Mouse (Mus musculus): Measurements from ENCODE around the gene Grid1. TPM values are rescaled to one million over a fixed set of nuclear protein-coding genes. Genes with fewer than 3 reads are reported as not detected.

Gene Grid1
- total RNA-seq, 2 experiments from 2014 or later = 55.1 to 57.2 TPM

DNA sequence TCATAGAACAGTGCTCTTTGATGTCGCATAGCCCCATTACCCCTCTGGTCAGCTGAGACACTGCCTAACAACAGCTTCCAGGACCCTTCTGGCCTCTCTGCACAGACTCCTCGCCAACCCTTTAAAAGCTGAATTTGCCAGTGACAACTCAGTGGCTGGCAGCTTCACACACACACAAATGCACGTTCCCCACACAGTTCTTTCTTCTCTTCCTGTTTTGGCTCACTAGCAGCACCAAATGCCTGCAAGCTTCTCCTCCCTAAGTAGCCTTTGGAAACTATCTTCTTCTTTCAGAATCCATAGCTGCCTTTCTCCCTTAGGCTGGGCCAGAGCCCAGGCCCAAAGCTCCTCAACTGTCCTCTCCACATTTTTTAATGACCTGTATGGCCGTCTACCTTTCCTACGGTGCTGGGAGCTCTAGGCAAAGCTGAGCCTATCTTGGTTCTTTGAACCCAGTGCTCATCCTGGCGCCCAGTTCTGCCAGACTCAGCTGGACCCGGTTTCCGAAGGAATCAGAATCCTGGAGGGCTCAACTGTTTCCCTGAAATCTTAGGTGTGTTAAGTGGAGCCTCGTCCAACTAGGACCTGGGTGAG lies 1.4 kb upstream of the Grid1 start:
- Histone ChIP-seq H3K4me3 (peak overlapping the region; percentile 66), H3K27ac (peak overlapping the region; percentile 95)
- peak in 1 of 2 experiments; percentile 8 for DNase-seq (ENCODE audit: low spot score in 2 of 2)
- no peak for TF ChIP-seq CTCF (conservative IDR thresholded peaks at IDR 0.05)

DNA sequence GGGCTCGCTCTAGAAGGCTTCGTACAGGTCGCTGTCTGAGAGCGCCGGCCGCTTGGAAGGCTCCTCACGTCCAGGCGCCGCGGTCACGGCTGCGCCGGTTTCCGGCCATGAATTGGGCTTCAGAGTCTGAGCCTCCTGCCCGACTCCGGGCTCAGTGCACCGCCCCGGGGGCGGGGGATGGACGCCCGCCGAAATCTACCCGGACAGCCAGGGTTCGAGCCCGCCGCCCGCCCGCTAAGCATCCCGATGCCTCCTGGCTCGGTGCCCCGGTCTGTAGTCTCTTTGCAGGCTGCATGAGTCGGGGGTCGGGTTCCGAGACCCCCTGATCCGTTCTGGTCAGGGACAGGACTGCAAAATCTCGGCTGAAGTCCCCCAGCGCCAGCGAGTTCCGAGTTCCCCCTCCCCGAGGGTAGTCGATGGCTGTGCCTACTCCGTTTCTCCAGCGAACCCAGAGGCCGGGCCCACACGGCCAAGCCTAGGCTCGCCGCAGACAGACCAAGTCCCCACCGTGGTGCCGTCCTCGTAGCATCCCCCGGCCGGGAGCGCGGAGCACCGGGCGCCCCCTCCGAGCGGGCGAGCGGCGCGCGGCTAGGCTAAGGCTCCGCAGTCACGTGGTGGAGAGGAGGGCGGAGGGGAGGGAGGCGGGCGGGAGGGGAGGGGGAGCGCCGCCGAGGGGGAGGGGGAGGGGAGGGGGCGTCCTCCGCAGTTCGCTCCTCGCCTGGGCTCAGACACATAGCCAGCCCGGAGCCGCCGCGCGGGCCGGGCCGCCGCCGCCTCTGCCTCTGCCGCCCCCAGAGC lies 588 bp upstream of the Grid1 start:
- no peak for TF ChIP-seq CTCF (conservative IDR thresholded peaks at IDR 0.05)
- peak overlapping the region; percentile 95 for H3K27ac ChIP-seq
- peak; percentile 41 to 55 for DNase-seq (ENCODE audit: low spot score in 2 of 2)
- peak overlapping the region; percentile 66 for H3K4me3 ChIP-seq

DNA sequence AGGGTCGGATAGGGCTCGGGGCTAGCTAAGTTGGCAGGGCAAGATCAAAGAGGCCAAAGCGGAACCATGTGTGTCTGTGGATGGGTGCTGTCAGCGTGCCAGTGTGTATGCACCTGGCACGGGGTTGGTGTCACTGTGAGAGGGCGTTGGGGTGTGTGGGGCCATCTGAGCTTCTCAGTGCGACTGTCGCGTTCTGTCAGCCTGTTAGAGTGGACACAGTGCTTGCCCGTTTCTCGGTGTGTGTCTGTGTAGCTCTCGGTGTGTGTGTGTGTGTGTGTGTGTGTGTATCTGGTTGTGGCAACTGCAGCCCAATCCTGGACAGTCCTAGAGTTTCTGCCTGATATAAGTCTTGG lies 721 bp downstream of the Grid1 start:
- peak overlapping the region; percentile 95 for H3K27ac ChIP-seq
- DNase-seq (ENCODE audit: low spot score in 2 of 2) = no peak
- no peak for TF ChIP-seq CTCF (conservative IDR thresholded peaks at IDR 0.05)

DNA sequence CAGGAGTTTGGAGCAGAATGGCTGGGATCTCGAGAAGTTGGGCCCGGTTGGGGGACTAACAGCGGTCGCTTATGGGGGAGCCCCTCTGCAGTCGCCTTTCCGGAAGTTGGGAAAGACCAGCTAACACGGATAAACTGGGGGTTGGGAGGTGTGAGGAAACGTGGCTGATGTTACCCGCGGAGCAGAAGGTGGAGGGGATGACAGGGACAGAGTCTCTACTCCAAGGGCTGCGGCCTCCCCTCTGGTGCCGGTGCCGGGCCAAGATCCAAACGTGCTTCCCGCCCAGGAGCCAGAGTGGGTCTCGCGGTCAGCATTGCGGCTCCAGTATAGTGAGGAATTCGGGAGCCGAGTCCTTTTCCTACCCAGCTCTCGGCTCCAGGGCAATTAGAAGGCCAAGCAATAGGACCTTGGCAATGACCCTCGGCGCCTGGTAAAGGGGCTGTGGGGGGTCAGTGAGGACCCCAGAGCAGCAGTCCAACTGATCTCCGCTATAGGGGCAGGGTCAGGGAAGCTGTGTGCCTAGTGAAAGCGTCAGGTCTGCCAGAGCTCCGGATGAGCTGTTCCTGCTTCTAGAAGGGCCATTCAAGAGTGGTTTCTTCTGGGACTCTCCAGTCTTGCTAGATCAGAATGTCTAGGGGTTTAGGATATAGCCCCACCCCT lies 1.4 kb downstream of the Grid1 start:
- DNase-seq (ENCODE audit: low spot score in 2 of 2) = peak in 1 of 2 experiments; percentile 10
- no peak for TF ChIP-seq CTCF (conservative IDR thresholded peaks at IDR 0.05)

More for the DNA sequence above, 721 bp downstream of the Grid1 start:
- peak overlapping the region; percentile 79 for H3K4me3 ChIP-seq

DNA sequence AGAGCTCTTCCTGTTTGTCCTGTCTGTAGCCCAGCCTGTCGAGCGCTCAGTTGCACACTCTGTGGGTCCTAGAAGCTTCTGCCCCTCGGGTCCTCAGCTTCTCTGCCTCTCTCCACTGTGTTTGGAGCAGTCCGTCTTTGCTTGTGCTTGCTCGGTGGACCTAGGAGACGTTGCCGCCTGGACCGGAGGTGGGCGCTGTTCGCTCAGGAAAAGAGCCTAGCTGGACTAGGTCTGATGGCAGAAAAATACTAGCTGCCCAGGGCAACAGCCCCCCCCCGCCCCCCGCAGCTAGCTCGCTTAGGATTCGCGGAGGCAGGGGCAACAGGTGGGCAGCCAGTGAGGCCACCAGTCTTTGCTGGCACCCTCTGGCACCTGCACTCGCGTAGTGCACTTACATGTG lies 3.2 kb downstream of the Grid1 start:
- no peak overlapping the region; the same call in 1 of the 2 replicates for H3K27ac ChIP-seq
- H3K4me3 ChIP-seq = peak overlapping the region; percentile 36
- TF ChIP-seq CTCF (conservative IDR thresholded peaks at IDR 0.05) = peak; percentile 85
- peak; percentile 77 to 85 for DNase-seq (ENCODE audit: low spot score in 2 of 2)

More for the DNA sequence above, 1.4 kb downstream of the Grid1 start:
- Histone ChIP-seq H3K27ac (peak overlapping the region; percentile 41; the same call in 1 of the 2 replicates), H3K4me3 (peak overlapping the region; percentile 79)

DNA sequence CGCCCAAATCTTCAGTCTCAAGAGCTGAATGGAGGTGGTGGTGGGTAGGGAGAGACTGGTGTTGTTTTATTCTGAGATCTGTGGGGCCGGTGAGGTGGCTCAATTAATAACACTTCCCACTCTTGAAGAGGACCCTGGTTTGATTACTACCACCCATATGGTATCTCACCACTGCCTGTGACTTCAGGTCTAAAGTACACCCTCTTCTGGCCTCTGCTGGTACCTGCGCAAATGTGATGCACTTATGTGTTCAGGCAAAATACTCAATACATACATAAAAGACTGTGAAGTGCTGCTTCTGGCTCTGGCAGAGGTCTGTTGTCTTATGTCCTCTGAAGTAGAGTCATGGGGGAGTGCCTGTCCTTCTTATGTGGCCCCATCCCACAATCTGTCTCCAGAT lies 4.3 kb downstream of the Grid1 start:
- Histone ChIP-seq H3K4me3 (no peak overlapping the region), H3K27ac (no peak overlapping the region)
- peak; percentile 52 for TF ChIP-seq CTCF (conservative IDR thresholded peaks at IDR 0.05)
- DNase-seq (ENCODE audit: low spot score in 2 of 2) = peak in 1 of 2 experiments; percentile 6

DNA sequence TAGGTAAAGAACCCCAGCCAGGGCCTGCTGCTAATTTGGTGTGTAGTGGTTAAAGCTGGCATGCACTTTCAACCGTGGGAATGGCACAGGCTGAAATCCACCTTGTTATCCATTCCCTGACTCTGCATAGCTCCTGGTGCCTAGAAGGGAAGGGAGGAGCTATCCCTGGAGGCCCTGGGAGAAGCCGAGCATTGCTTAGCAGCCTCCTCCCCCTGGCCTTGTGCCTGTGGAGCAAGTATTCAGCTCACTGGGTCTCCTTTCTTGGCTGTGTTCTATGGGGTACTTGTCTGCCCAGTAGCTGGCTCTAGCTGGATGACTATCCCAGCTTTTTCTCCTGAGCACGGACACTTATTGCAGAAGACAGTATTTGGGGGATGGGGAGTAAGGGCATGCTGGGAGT lies 6.0 kb downstream of the Grid1 start:
- no peak for TF ChIP-seq CTCF (conservative IDR thresholded peaks at IDR 0.05)
- peak overlapping the region; percentile 70 for H3K27ac ChIP-seq
- peak in 1 of 2 experiments; percentile 67 for DNase-seq (ENCODE audit: low spot score in 2 of 2)
- no peak overlapping the region for H3K4me3 ChIP-seq

DNA sequence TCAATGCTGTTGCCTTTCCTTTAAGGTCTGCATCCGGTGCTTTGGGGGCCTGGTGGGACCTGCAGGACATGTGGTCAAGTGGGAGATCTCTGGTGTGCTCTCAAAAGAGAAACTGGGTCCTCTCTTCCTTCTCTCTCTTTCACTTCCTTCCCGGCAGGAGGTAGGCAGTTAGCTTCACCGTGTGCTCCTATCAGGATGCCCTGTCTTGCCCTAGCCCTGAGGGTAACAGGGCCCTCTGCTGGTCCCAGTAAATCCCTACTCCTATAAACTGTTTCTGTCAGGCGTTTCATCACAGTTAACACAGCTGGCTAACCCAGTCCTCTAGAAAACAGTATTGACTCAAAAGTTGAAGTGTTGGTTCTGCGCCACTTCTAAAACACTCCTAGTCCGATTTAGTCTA lies 9.9 kb downstream of the Grid1 start:
- DNase-seq (ENCODE audit: low spot score in 2 of 2) = no peak
- Histone ChIP-seq H3K4me3 (no peak overlapping the region), H3K27ac (no peak overlapping the region)
- peak; percentile 42 for TF ChIP-seq CTCF (conservative IDR thresholded peaks at IDR 0.05)

DNA sequence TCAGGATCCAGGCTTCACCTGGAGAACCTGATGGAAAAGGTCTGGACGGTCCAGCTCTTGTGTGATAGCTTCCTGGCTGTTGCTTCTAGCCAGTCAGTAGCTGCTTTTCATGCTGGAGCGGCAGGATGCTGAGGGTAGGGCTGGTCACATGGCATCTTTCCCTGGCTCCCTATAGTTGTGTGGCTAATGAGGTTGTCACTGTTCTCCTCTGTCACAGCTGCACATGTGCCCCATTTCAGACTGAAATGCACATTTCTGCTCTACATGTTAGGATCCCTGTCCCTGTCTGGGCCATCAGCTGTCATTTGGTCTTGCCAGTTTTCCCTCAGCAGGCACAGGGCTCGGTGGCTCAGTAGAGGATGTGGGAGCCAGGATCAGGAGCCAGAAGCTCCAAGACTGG lies 17.2 kb downstream of the Grid1 start:
- Histone ChIP-seq H3K27ac (no peak overlapping the region), H3K4me3 (no peak overlapping the region)
- DNase-seq (ENCODE audit: low spot score in 2 of 2) = no peak
- TF ChIP-seq CTCF (conservative IDR thresholded peaks at IDR 0.05) = no peak

DNA sequence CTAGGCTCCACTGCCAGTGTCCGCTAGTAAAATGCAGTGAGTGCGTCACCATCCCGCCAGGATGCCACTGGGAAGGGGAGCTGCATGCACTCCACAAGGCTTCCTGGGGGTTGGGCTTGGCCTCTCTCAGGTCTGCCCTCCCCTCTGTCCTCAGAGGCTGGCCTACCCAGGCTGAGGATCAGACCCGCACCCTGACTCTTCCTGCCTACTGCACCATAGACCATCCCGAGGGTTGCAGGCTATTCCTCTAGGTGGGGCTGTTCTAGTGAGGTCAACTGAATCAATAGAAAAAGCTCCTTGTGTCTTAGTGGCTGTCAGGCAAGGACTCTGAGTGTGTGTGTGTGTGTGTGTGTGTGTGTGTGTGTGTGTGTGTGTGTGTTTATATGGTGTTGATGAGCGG lies 19.1 kb downstream of the Grid1 start:
- no peak for DNase-seq (ENCODE audit: low spot score in 2 of 2)
- no peak overlapping the region for H3K27ac ChIP-seq
- TF ChIP-seq CTCF (conservative IDR thresholded peaks at IDR 0.05) = no peak; the same call in 1 of the 2 replicates
- no peak overlapping the region for H3K4me3 ChIP-seq

DNA sequence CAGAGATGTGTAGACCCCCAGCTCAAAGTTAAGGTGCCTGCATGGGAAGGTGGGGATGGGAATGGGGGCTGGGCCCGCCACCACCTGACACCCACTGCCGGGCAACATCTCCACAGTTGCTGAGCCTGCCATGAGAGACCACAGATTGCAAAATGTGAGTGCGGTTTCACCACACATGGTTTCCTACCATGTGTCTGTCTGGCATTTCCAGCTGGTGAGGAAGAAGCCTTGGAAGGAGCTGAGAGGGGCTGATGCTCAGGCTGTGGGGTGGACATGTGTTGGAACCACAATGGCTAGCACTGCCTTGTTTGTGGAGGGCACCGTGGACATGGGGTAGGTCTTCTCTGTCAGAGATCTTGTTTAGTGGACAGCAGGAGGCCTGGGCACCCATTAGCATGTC lies 20.0 kb downstream of the Grid1 start:
- Histone ChIP-seq H3K27ac (no peak overlapping the region), H3K4me3 (no peak overlapping the region)
- peak; percentile 42 to 69 for DNase-seq (ENCODE audit: low spot score in 2 of 2)
- no peak for TF ChIP-seq CTCF (conservative IDR thresholded peaks at IDR 0.05)

DNA sequence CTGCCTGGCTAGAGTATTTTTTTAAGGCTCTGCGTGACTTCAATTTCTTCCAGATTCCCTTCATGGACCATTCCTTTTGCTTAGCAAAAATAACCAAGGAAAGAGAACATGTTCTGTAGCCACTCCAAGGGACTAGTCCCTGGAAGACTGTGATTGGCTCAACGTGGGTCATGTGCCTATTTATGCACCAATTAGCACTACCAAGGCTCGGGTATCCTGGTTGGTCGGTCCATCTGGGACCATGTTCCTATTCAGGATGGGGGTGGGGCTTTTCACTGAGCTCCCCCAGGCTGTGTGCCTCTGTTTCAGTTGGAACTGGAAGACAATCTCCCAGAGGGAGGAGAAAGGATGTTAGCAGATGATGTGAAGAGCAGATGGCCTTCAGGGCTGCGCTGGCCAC lies 23.7 kb downstream of the Grid1 start:
- Histone ChIP-seq H3K27ac (peak overlapping the region; percentile 72), H3K4me3 (no peak overlapping the region)
- no peak for TF ChIP-seq CTCF (conservative IDR thresholded peaks at IDR 0.05)
- no peak for DNase-seq (ENCODE audit: low spot score in 2 of 2)

DNA sequence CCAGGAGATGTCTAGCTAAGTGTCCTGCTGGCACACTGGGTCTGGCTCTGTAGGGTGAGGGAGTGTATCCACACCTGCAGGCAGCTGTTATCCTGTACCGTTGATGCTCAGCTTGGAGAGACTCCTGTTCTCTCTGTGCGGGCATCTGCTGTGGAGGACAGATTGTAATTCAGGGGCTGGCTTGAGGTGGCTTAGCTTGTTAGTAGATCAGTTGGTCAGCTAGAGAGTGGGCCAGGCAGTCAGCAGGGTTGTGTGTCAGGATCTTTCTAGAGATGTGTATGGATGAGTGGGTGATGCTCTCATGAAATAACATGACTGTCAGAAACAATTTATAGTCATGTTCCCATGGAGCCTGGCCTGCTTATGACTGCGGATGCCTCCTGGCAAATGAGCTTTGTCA lies 24.3 kb downstream of the Grid1 start:
- Histone ChIP-seq H3K4me3 (no peak overlapping the region), H3K27ac (peak overlapping the region; percentile 72)
- DNase-seq (ENCODE audit: low spot score in 2 of 2) = no peak
- no peak for TF ChIP-seq CTCF (conservative IDR thresholded peaks at IDR 0.05)
